Mouse (Mus musculus): ENCODE measurements at regions not wholly inside any gene's neighbourhood (a gene's known extent, or its start where the extent isn't known, plus 50 kb on each side); places are given as distances from the start of the nearest gene placed in this dataset.
A peak's percentile ranks its signal among the peaks of the same experiment; 100 is the strongest.

GRCm38 (mm10) chr5:50820674-50821073, 746.9 kb downstream of the Ppargc1a start:
- DNase-seq: no peak

GRCm38 (mm10) chr5:50819959-50820358, 747.6 kb downstream of the Ppargc1a start:
- DNase-seq: no peak

- no peak for DNase-seq
Measured at GRCm38 (mm10) chr5:50795310-50795709, 736.5 kb upstream of the Adgra3 start.

- DNase-seq: no peak
Measured at GRCm38 (mm10) chr5:50794453-50795169, 735.8 kb upstream of the Adgra3 start.

- no peak for DNase-seq
Measured at GRCm38 (mm10) chr5:50793558-50793957, 734.8 kb upstream of the Adgra3 start.

- no peak for DNase-seq
Measured at GRCm38 (mm10) chr5:50785273-50785672, 726.5 kb upstream of the Adgra3 start.

- peak in 1 of 2 experiments; percentile 51 for DNase-seq
Measured at GRCm38 (mm10) chr5:50779138-50779537, 720.3 kb upstream of the Adgra3 start.

GRCm38 (mm10) chr5:50778221-50778620, 719.4 kb upstream of the Adgra3 start:
- no peak for DNase-seq

- no peak for DNase-seq
Measured at GRCm38 (mm10) chr5:50762261-50762660, 703.5 kb upstream of the Adgra3 start.

GRCm38 (mm10) chr5:50760386-50760785, 701.6 kb upstream of the Adgra3 start:
- DNase-seq: no peak

- DNase-seq: peak; percentile 24 to 71
Measured at GRCm38 (mm10) chr5:50752766-50753165, 694.0 kb upstream of the Adgra3 start.

GRCm38 (mm10) chr5:50751358-50751757, 692.6 kb upstream of the Adgra3 start:
- no peak for DNase-seq

- DNase-seq: no peak
Measured at GRCm38 (mm10) chr5:50743030-50743429, 684.2 kb upstream of the Adgra3 start.

GRCm38 (mm10) chr5:50733711-50734110, 674.9 kb upstream of the Adgra3 start:
- DNase-seq: no peak

- no peak for DNase-seq
Measured at GRCm38 (mm10) chr5:50728337-50729003, 669.7 kb upstream of the Adgra3 start.

- no peak for DNase-seq
Measured at GRCm38 (mm10) chr5:50706945-50707663, 648.3 kb upstream of the Adgra3 start.

GRCm38 (mm10) chr5:50698084-50698483, 639.3 kb upstream of the Adgra3 start:
- peak; percentile 1 to 28 for DNase-seq

- DNase-seq: no peak
Measured at GRCm38 (mm10) chr5:50697588-50697987, 638.8 kb upstream of the Adgra3 start.

- DNase-seq: no peak
Measured at GRCm38 (mm10) chr5:50688362-50688761, 629.6 kb upstream of the Adgra3 start.

- no peak for DNase-seq
Measured at GRCm38 (mm10) chr5:50683966-50684365, 625.2 kb upstream of the Adgra3 start.

GRCm38 (mm10) chr5:50636539-50636938, 577.7 kb upstream of the Adgra3 start:
- DNase-seq: no peak

- no peak for DNase-seq
Measured at GRCm38 (mm10) chr5:50626648-50627047, 567.8 kb upstream of the Adgra3 start.

GRCm38 (mm10) chr5:50624206-50624605, 565.4 kb upstream of the Adgra3 start:
- no peak for DNase-seq
